In the genomic region with DNA sequence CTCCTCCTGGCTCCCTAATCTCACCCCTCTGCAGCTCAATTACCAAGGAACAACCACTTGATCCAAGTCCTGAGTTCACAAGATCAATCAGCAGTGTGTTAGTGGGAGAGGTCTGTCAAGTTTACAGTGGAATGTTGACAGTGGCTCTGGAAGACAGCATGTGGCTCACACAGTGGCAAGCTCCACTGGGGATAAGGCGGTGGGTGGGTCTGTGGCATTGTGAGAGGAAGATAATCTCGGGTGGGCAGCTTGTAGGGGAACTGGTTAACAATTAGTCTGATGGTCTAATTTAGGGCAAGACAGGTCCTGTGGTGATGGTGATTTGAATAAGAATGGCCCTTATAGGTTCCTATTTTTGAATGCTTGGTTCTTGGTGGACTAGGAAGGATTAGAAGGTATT, we compare ENCODE assay signal across 17 mouse cellular contexts. TPM values are rescaled to one million over a fixed set of nuclear protein-coding genes. Genes with fewer than 3 reads are reported as not detected.
A peak's percentile ranks its signal among the peaks of the same experiment; 100 is the strongest.
DNase-seq lines count a peak whose midpoint lies in the region; ATAC-seq and TF ChIP-seq lines count a peak whose summit lies in the region.
"Had no signal": no experiment of that assay in that cellular context is flagged by ENCODE, and none has a peak within 500 bp of the region (broad histone marks: within the 10 kb centered on the region; RNA-seq: fewer than 3 reads in every experiment).

No protein-coding gene starts in this region.

- 30% methylated on average over 2 of the region's 2 CpGs for WGBS in liver, embryonic 15.5 days (ENCODE audit: insufficient replicate concordance)
- 44% methylated on average over 2 of the region's 2 CpGs for WGBS in midbrain, embryonic 13.5 days

- H3K4me1 ChIP-seq in liver, embryonic 15.5 days (replicated peaks): peaks cover 21% of the 10 kb centered on the region
- no peaks in the 10 kb centered on the region for H3K4me1 ChIP-seq in midbrain, embryonic 13.5 days (replicated peaks)
- H3K4me1 ChIP-seq: hindbrain, embryonic 13.5 days; limb, embryonic 12.5 days; midbrain, embryonic 15.5 days had no signal

- H3K4me3 ChIP-seq in liver, embryonic 15.5 days (replicated peaks): no peak overlapping the region
- H3K4me3 ChIP-seq in midbrain, embryonic 13.5 days (replicated peaks): no peak overlapping the region
- no peak overlapping the region for H3K4me3 ChIP-seq in layer of hippocampus, adult 2 months
- H3K4me3 ChIP-seq: hindbrain, embryonic 13.5 days; limb, embryonic 12.5 days; midbrain, embryonic 15.5 days had no signal

- ATAC-seq in liver, embryonic 15.5 days (ENCODE audit: insufficient read depth): no peak
- ATAC-seq in erythroblast, adult 5-6 weeks (replicated peaks; ENCODE audit: low FRiP score, poor library complexity, severe bottlenecking): 0 out of 2 replicates have a peak, but pooled peaks have one; percentile 40
- ATAC-seq in midbrain, embryonic 13.5 days: no peak
- ATAC-seq: CD4-positive, CD25-positive, alpha-beta regulatory T cell, adult 4 months; forebrain, embryonic 14.5 days; midbrain, embryonic 15.5 days had no signal

- H3K4me2 ChIP-seq in liver, embryonic 15.5 days: no peak overlapping the region
- no peak overlapping the region for H3K4me2 ChIP-seq in midbrain, embryonic 13.5 days (replicated peaks)
- H3K4me2 ChIP-seq: hindbrain, embryonic 13.5 days; limb, embryonic 12.5 days; lung, embryonic 14.5 days; midbrain, embryonic 15.5 days had no signal

- H3K27me3 ChIP-seq in liver, embryonic 15.5 days: no peaks in the 10 kb centered on the region
- no peaks in the 10 kb centered on the region for H3K27me3 ChIP-seq in midbrain, embryonic 13.5 days
- H3K27me3 ChIP-seq: hindbrain, embryonic 13.5 days; limb, embryonic 12.5 days; midbrain, embryonic 15.5 days had no signal

- no peaks in the 10 kb centered on the region for H3K36me3 ChIP-seq in liver, embryonic 15.5 days (replicated peaks)
- H3K36me3 ChIP-seq in midbrain, embryonic 13.5 days: no peaks in the 10 kb centered on the region
- H3K36me3 ChIP-seq: hindbrain, embryonic 13.5 days; limb, embryonic 12.5 days; midbrain, embryonic 15.5 days had no signal

- TF ChIP-seq CTCF in layer of hippocampus, adult 2 months (conservative IDR thresholded peaks at IDR 0.05): no peak

- 0 out of 2 replicates have a peak overlapping the region, but pooled peaks have one; percentile 9 for H3K27ac ChIP-seq in liver, embryonic 15.5 days (replicated peaks)
- H3K27ac ChIP-seq in midbrain, embryonic 13.5 days: no peak overlapping the region
- no peak overlapping the region for H3K27ac ChIP-seq in layer of hippocampus, adult 2 months
- H3K27ac ChIP-seq: hindbrain, embryonic 13.5 days; limb, embryonic 12.5 days; midbrain, embryonic 15.5 days had no signal

- no peaks in the 10 kb centered on the region for H3K9me3 ChIP-seq in liver, embryonic 15.5 days (replicated peaks)
- H3K9me3 ChIP-seq in midbrain, embryonic 13.5 days: no peaks in the 10 kb centered on the region
- H3K9me3 ChIP-seq: hindbrain, embryonic 13.5 days; limb, embryonic 12.5 days; midbrain, embryonic 15.5 days had no signal

- DNase-seq in liver (no peak), R1 (ENCODE audit: low read depth, low spot score) (peak; percentile 76)
- DNase-seq in layer of hippocampus, adult 2 months (ENCODE audit: low spot score in 2 of 2): no peak
- no peak for DNase-seq in urinary bladder, postnatal 36 days (ENCODE audit: low spot score in 2 of 2)
- DNase-seq: cerebellum, postnatal 10 days; embryo, embryonic 11 days; lung, embryonic 14.5 days; right cerebral cortex, adult 18-20 months; thymus, adult 2 months had no signal

- no peak overlapping the region for H3K9ac ChIP-seq in liver, embryonic 15.5 days
- no peak overlapping the region for H3K9ac ChIP-seq in midbrain, embryonic 13.5 days (replicated peaks)
- H3K9ac ChIP-seq: hindbrain, embryonic 13.5 days; limb, embryonic 12.5 days; lung, embryonic 14.5 days; midbrain, embryonic 15.5 days had no signal

RNA-seq across cellular contexts. Expression of a gene that starts 27.5 kb away (rescaled TPM):
- polyA plus RNA-seq in liver, embryonic 15.5 days (2015; fragmentation: Nextera tagmentation; extraction: Ambion mirVana): 37.1 and 40.7 TPM in 2 replicates
- total RNA-seq in erythroblast, adult 5-6 weeks (2015; ENCODE audit: low replicate concordance): 52.5 and 91.5 TPM in 2 replicates
- 30.5 and 34.6 TPM in 2 replicates for total RNA-seq in erythroblast, adult 5-6 weeks (2017; ENCODE audit: low replicate concordance)
- 10.5 and 11.1 TPM in 2 replicates for polyA plus RNA-seq in midbrain, embryonic 13.5 days (2015; fragmentation: Nextera tagmentation; extraction: Ambion mirVana)
- total RNA-seq in layer of hippocampus, adult 2 months (2021): 10 to 100 TPM; 12.6 to 13.6 TPM
